Mouse (Mus musculus) gastrocnemius, adult 8-10 months (tissue): ENCODE data around the gene Csad. TPM values are rescaled to one million over a fixed set of nuclear protein-coding genes. Genes with fewer than 3 reads are reported as not detected.

Source experiments
- DNase-seq, 2 experiments: peaks; one replicate each; pipeline ENCODE4 v3.0.0; 2022; ENCODE audit warnings: low spot score in 2 of 2
- total RNA-seq, 4 experiments: library from RNA; stranded (reverse); gene quantifications; 2 replicates each; pipeline ENCODE4 v1.2.4; 2022

The Csad gene
- total RNA-seq, 4 experiments from 2014 or later: 5.6 to 8.5 (median 7.6) TPM

GRCm38 (mm10) chr15:102133314-102133713 is 71.2 kb downstream of the Csad start:
- DNase-seq: no peak

Other genes with a start within 250 kb of the Csad start
- under 1 TPM in 1 of 4 experiments, not detected in 3; 0.32 TPM for gene Krt8, start 200.2 kb downstream of the Csad start, total RNA-seq
- 1 to 10 TPM in 1 of 4 experiments, under 1 TPM in 3; 0.29 to 2.0 (median 0.42) TPM for gene Krt18, start 176.5 kb downstream of the Csad start, total RNA-seq
- gene Eif4b, start 131.0 kb downstream of the Csad start, total RNA-seq: 100 to 1,000 TPM; 227 to 269 (median 241) TPM
- gene Tns2, start 104.3 kb downstream of the Csad start, total RNA-seq: 10 to 100 TPM; 17.3 to 37.7 (median 32.0) TPM
- 1 to 10 TPM; 6.8 to 8.7 (median 7.3) TPM for gene Spryd3, start 68.5 kb downstream of the Csad start, total RNA-seq
- gene Igfbp6, start 60.4 kb downstream of the Csad start, total RNA-seq: 10 to 100 TPM; 14.2 to 49.0 (median 27.1) TPM
- under 1 TPM in 2 of 4 experiments, not detected in 2; 0.10 to 0.21 TPM for gene Soat2, start 54.2 kb downstream of the Csad start, total RNA-seq
- gene Zfp740, start 1.5 kb downstream of the Csad start, total RNA-seq: 10 to 100 TPM; 25.6 to 28.1 (median 26.8) TPM
- gene Itgb7, start 27.2 kb upstream of the Csad start, total RNA-seq: 1 to 10 TPM in 2 of 4 experiments, under 1 TPM in 2; 0.34 to 1.8 (median 1.0) TPM
- gene Rarg, start 52.8 kb upstream of the Csad start, total RNA-seq: 1 to 10 TPM; 4.4 to 9.8 (median 8.4) TPM
- not detected for gene Gm9918, start 65.8 kb upstream of the Csad start, total RNA-seq
- 10 to 100 TPM; 14.9 to 17.3 (median 15.7) TPM for gene Mfsd5, start 74.7 kb upstream of the Csad start, total RNA-seq
- gene Espl1, start 91.5 kb upstream of the Csad start, total RNA-seq: under 1 TPM in 3 of 4 experiments, not detected in 1; 0.07 to 0.58 (median 0.21) TPM
- 100 to 1,000 TPM; 260 to 281 (median 273) TPM for gene Pfdn5, start 121.4 kb upstream of the Csad start, total RNA-seq
- gene Myg1, start 127.0 kb upstream of the Csad start, total RNA-seq: 10 to 100 TPM; 17.5 to 21.6 (median 18.9) TPM
- 1 to 10 TPM; 5.3 to 7.5 (median 6.8) TPM for gene Aaas, start 146.0 kb upstream of the Csad start, total RNA-seq
- gene Sp7, start 162.5 kb upstream of the Csad start, total RNA-seq: not detected
- 10 to 100 TPM; 17.9 to 22.2 (median 20.5) TPM for gene Sp1, start 201.4 kb upstream of the Csad start, total RNA-seq
- 10 to 100 TPM in 3 of 4 experiments, 1 to 10 TPM in 1; 9.9 to 14.2 (median 11.7) TPM for gene Amhr2, start 240.6 kb upstream of the Csad start, total RNA-seq